Mouse (Mus musculus): ENCODE measurements around the gene Ptprj.

GRCm38 (mm10) chr2:90543989-90544388, 36.5 kb downstream of the Ptprj start:
- TF ChIP-seq CTCF (conservative IDR thresholded peaks at IDR 0.05; ENCODE audit: low read length) (no peak), POU5F1 (IDR thresholded peaks at IDR 0.05; ENCODE audit: borderline replicate concordance, low read length) (no peak)
